Mouse (Mus musculus): ENCODE results near the gene Slco4c1. TPM values are rescaled to one million over a fixed set of nuclear protein-coding genes. Genes with fewer than 3 reads are reported as not detected.

The Slco4c1 gene
- polyA plus RNA-seq, 1 experiment from 2014 or later: not detected

DNA sequence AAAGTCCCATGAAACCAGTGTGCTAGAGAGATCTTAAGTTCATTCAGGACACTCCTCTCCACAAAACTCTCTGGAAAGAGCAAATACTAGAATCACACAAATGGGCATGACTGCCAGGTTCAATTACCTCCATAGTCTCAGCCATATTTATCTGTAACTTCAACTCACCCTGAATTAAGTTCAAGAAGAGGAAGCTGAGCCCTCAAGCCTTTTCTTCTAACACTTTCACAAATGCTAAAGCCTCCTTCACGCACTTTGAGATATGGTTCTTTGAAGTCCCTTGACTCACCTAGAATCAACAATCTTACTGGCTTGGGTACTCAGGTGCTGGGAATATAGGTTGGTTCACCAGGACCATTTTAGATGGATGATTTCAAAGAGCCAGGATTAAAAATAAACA, 3.2 kb downstream of the Slco4c1 start:
- H3K27ac ChIP-seq (replicated peaks; ENCODE audit: low read depth, low read length): no peak overlapping the region
- ATAC-seq (ENCODE audit: insufficient number of reproducible peaks, low FRiP score, low TSS enrichment, low read depth) (no peak), DNase-seq (ENCODE audit: low spot score) (no peak)
- no peak overlapping the region for H3K4me2 ChIP-seq (ENCODE audit: low read depth, severe bottlenecking)
- WGBS: 93% methylated on average over 1 of the region's 1 CpGs
- no peak overlapping the region for H3K4me3 ChIP-seq (ENCODE audit: low read depth, low read length)
- H3K27me3 ChIP-seq (ENCODE audit: control insufficient read depth, insufficient read depth, low read length): peaks cover 10% of the 10 kb centered on the region
- no peak overlapping the region for H3K9ac ChIP-seq (ENCODE audit: low read length)
- no peaks in the 10 kb centered on the region for H3K9me3 ChIP-seq (ENCODE audit: control insufficient read depth, low read length)
- H3K4me1 ChIP-seq (ENCODE audit: control insufficient read depth, insufficient read depth, low read length): 0 out of 2 replicates have a peak, but pooled peaks cover 2% of the 10 kb centered on the region
- no peaks in the 10 kb centered on the region for H3K36me3 ChIP-seq (ENCODE audit: control insufficient read depth, insufficient read depth, low read length)

DNA sequence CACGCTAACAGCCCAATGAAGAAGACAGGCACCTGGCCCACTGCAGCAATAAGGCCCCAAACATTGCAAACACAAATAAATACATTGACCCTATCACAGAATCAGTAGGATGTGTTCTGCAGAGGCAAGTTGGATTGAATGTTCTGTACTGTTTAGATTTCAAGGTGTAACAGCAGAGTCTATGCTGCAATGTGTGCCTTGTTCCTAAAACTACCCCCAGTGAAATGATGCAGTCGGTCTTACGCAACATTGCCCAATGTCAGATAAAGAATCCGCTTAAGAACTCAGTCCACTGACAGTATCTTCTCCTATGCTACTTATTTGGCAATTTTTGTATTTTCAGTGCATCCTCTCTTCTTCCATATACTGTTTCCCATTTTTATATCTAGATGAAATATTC, 6.0 kb downstream of the Slco4c1 start:
- H3K4me1 ChIP-seq (ENCODE audit: control insufficient read depth, insufficient read depth, low read length): no peaks in the 10 kb centered on the region
- ATAC-seq (ENCODE audit: insufficient number of reproducible peaks, low FRiP score, low TSS enrichment, low read depth): no peak

DNA sequence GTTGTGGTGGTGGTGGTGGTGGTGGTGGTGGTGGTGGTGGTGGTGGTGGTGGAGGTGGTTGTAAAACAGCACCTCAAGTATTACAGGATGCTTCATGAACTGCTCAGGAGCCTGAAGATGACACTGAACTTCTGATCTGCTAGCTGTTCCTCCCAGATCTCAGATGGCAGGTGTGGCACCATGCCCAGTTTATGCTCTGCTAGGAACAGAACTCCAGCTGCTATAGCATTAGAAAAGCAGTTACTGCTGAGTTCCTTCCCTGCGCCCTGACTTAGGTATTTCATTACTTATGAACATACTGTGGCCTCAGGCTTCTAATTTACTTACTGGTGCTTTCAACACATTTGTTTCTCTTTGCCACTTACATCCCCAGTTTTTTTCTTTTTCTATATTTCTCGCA, 7.9 kb downstream of the Slco4c1 start:
- ATAC-seq (ENCODE audit: insufficient number of reproducible peaks, low FRiP score, low TSS enrichment, low read depth): no peak
- no peak for DNase-seq (ENCODE audit: low spot score)
- Histone ChIP-seq H3K4me2 (ENCODE audit: low read depth, severe bottlenecking) (no peak overlapping the region), H3K36me3 (ENCODE audit: control insufficient read depth, insufficient read depth, low read length) (no peaks in the 10 kb centered on the region), H3K4me3 (ENCODE audit: low read depth, low read length) (no peak overlapping the region), H3K9ac (ENCODE audit: low read length) (no peak overlapping the region), H3K27me3 (ENCODE audit: control insufficient read depth, insufficient read depth, low read length) (no peaks in the 10 kb centered on the region), H3K27ac (replicated peaks; ENCODE audit: low read depth, low read length) (no peak overlapping the region), H3K4me1 (ENCODE audit: control insufficient read depth, insufficient read depth, low read length) (no peaks in the 10 kb centered on the region), H3K9me3 (ENCODE audit: control insufficient read depth, low read length) (no peaks in the 10 kb centered on the region)
- 93% methylated on average over 2 of the region's 2 CpGs for WGBS

More for the DNA sequence above, 6.0 kb downstream of the Slco4c1 start:
- Histone ChIP-seq H3K9me3 (ENCODE audit: control insufficient read depth, low read length) (no peaks in the 10 kb centered on the region), H3K36me3 (ENCODE audit: control insufficient read depth, insufficient read depth, low read length) (no peaks in the 10 kb centered on the region), H3K4me2 (ENCODE audit: low read depth, severe bottlenecking) (no peak overlapping the region), H3K9ac (ENCODE audit: low read length) (no peak overlapping the region), H3K4me3 (ENCODE audit: low read depth, low read length) (no peak overlapping the region), H3K27me3 (ENCODE audit: control insufficient read depth, insufficient read depth, low read length) (no peaks in the 10 kb centered on the region), H3K27ac (replicated peaks; ENCODE audit: low read depth, low read length) (no peak overlapping the region)
- 93% methylated on average over 4 of the region's 4 CpGs for WGBS
- no peak for DNase-seq (ENCODE audit: low spot score)

DNA sequence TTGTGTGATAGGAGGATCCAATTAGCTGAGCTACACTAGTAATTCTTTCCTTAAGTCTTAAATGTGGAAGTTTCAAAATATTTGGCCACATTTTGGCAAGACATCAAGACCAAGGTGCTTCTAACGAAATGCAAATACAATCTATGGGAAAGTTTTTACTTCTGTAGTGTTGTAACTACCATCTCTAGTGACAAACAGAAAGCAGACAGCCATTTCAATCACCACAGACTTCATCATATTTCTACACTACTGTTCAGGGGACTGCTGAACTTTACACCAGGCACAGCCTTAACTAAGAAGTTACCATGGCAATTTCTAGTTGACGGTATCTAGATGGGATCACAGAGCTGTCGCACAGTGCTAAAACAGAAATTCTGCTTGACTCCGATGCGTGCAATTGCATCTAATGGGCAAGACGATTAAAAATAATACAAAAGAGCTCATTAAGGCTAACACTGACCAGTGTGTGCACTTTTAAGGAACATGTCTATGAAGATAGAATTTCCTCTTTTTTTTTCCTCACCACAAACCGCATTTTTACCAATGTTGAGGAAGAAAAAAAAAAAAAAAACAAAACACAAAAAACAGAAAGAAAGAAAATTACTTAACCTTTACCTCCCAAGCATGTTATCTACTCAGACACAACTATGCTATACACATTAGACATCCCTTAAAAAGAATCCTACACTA, 11.8 kb downstream of the Slco4c1 start:
- no peak overlapping the region for H3K4me3 ChIP-seq (ENCODE audit: low read depth, low read length)
- no peak overlapping the region for H3K4me2 ChIP-seq (ENCODE audit: low read depth, severe bottlenecking)
- ATAC-seq (ENCODE audit: insufficient number of reproducible peaks, low FRiP score, low TSS enrichment, low read depth) (no peak), DNase-seq (ENCODE audit: low spot score) (no peak)
- no peaks in the 10 kb centered on the region for H3K9me3 ChIP-seq (ENCODE audit: control insufficient read depth, low read length)
- H3K27me3 ChIP-seq (ENCODE audit: control insufficient read depth, insufficient read depth, low read length): no peaks in the 10 kb centered on the region
- H3K36me3 ChIP-seq (ENCODE audit: control insufficient read depth, insufficient read depth, low read length): no peaks in the 10 kb centered on the region
- H3K27ac ChIP-seq (replicated peaks; ENCODE audit: low read depth, low read length): no peak overlapping the region
- H3K4me1 ChIP-seq (ENCODE audit: control insufficient read depth, insufficient read depth, low read length): no peaks in the 10 kb centered on the region
- H3K9ac ChIP-seq (ENCODE audit: low read length): no peak overlapping the region
- WGBS: 92% methylated on average over 7 of the region's 7 CpGs

DNA sequence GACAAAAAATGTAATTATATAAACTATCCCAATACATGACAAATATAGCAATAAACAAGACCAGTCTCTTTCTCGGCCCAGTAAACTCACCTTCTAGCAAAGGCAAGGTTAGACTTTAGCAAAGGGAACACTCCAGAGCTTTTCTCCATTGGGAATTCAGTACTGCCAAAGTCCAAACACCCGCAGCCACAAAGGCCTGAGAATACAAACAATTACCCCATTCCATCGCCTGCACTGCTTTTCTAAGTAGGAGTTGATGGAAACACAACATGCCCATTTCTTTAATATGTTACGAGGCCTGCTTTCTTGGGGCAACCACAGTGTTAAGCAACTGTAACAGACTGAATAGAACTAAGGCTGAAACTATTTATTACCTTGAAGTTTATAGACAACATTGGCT, 18.4 kb downstream of the Slco4c1 start:
- ATAC-seq (ENCODE audit: insufficient number of reproducible peaks, low FRiP score, low TSS enrichment, low read depth): no peak
- Histone ChIP-seq H3K4me3 (ENCODE audit: low read depth, low read length) (no peak overlapping the region), H3K4me1 (ENCODE audit: control insufficient read depth, insufficient read depth, low read length) (no peaks in the 10 kb centered on the region), H3K27ac (replicated peaks; ENCODE audit: low read depth, low read length) (no peak overlapping the region), H3K9ac (ENCODE audit: low read length) (no peak overlapping the region), H3K9me3 (ENCODE audit: control insufficient read depth, low read length) (no peaks in the 10 kb centered on the region), H3K4me2 (ENCODE audit: low read depth, severe bottlenecking) (no peak overlapping the region), H3K36me3 (ENCODE audit: control insufficient read depth, insufficient read depth, low read length) (no peaks in the 10 kb centered on the region), H3K27me3 (ENCODE audit: control insufficient read depth, insufficient read depth, low read length) (no peaks in the 10 kb centered on the region)
- WGBS: 75% methylated on average over 4 of the region's 4 CpGs
- DNase-seq (ENCODE audit: low spot score): no peak

DNA sequence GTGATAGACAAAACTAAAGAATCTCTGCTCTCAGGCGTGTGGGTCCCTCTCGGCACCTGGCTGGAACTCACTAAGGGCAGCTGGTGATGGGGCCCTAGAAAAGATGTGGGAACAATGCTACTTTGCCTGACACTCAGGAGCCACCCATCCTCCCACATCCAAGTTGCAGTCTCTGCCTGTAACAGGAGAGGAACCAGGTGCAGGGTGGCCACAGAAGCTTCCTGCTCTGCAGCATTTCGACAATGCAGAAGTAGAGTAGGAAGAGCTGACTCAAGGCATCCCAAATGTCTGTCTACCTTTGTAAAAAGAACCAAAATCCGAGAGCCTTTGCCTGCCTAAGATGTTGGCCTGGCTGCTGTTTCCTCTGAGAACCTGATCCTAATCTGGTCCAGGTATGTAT, 22.9 kb downstream of the Slco4c1 start:
- H3K9ac ChIP-seq (ENCODE audit: low read length): no peak overlapping the region
- ATAC-seq (ENCODE audit: insufficient number of reproducible peaks, low FRiP score, low TSS enrichment, low read depth) (no peak), DNase-seq (ENCODE audit: low spot score) (no peak)
- no peaks in the 10 kb centered on the region for H3K27me3 ChIP-seq (ENCODE audit: control insufficient read depth, insufficient read depth, low read length)
- no peaks in the 10 kb centered on the region for H3K9me3 ChIP-seq (ENCODE audit: control insufficient read depth, low read length)
- H3K4me2 ChIP-seq (ENCODE audit: low read depth, severe bottlenecking): no peak overlapping the region
- no peaks in the 10 kb centered on the region for H3K36me3 ChIP-seq (ENCODE audit: control insufficient read depth, insufficient read depth, low read length)
- no peak overlapping the region for H3K27ac ChIP-seq (replicated peaks; ENCODE audit: low read depth, low read length)
- no peaks in the 10 kb centered on the region for H3K4me1 ChIP-seq (ENCODE audit: control insufficient read depth, insufficient read depth, low read length)
- 70% methylated on average over 4 of the region's 4 CpGs for WGBS
- no peak overlapping the region for H3K4me3 ChIP-seq (ENCODE audit: low read depth, low read length)

DNA sequence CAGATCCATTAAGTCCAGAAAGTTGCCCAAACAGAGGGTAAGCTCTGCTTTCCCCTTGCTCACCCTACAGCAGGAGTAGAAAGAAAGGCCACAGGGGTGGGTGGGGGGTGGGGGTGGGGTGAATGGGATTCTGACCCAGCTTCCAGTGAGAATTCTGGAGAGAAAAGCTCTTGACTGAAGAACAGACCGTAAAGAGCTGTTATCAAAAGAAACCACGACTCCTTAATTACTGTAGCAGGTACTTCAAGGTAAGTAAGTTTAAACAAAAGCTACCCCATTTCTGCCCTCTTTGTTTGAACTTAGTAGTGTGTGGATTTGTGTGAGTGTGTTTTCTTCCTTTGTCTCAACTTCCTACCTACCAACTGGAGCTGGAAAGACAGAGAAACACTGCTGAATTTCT, 23.4 kb downstream of the Slco4c1 start:
- no peak for DNase-seq (ENCODE audit: low spot score)

DNA sequence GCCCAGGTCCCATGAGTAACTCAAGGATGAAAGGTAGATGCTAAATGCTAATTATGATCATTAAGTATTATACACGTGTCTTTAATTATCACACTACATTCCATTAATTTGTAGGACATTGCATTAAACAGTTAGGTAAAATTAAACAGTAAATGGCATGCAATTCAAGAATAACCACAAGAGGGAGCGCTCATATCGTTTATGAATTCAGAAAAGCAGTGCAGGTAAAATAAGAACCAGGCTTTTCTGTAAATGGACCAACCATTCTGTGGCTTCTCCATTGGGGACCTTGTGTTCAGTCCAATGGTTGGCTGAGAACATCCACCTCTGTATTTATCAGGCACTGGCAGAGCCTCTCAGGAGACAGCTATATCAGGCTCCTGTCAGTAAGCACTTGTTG, 25.2 kb downstream of the Slco4c1 start:
- peak; percentile 22 for DNase-seq (ENCODE audit: low spot score)
- WGBS: 3% methylated on average over 3 of the region's 3 CpGs

More for the DNA sequence above, 23.4 kb downstream of the Slco4c1 start:
- Histone ChIP-seq H3K27ac (replicated peaks; ENCODE audit: low read depth, low read length) (no peak overlapping the region), H3K4me3 (ENCODE audit: low read depth, low read length) (no peak overlapping the region), H3K4me1 (ENCODE audit: control insufficient read depth, insufficient read depth, low read length) (no peaks in the 10 kb centered on the region), H3K4me2 (ENCODE audit: low read depth, severe bottlenecking) (no peak overlapping the region), H3K36me3 (ENCODE audit: control insufficient read depth, insufficient read depth, low read length) (no peaks in the 10 kb centered on the region), H3K9ac (ENCODE audit: low read length) (no peak overlapping the region), H3K9me3 (ENCODE audit: control insufficient read depth, low read length) (no peaks in the 10 kb centered on the region), H3K27me3 (ENCODE audit: control insufficient read depth, insufficient read depth, low read length) (no peaks in the 10 kb centered on the region)
- 46% methylated on average over 2 of the region's 2 CpGs for WGBS
- no peak for ATAC-seq (ENCODE audit: insufficient number of reproducible peaks, low FRiP score, low TSS enrichment, low read depth)

DNA sequence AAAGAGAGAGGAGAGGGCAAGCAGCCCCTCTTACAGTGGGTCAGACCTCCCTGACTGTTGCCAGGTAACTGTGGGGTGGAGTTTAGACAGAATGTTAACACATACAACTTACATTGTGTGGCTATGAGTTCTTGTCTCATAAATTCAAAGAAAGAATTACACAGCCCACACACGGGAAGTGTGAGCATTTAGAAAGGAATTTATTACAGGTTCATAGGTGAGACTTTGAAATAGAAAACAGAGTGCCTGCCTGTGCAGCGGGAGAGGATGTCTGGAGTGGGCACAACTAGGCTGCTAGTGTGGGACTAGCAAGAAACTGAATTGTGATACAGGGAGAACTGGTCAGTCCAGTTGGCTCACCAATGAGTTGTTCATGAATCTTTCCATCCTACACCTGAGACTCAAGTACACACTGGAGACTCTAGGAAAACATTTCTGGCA, 66.7 kb downstream of the Slco4c1 start:
- H3K4me2 ChIP-seq (ENCODE audit: low read depth, severe bottlenecking): no peak overlapping the region
- 42% methylated on average over 2 of the region's 2 CpGs for WGBS
- no peak overlapping the region for H3K9ac ChIP-seq (ENCODE audit: low read length)
- H3K4me3 ChIP-seq (ENCODE audit: low read depth, low read length): no peak overlapping the region
- no peaks in the 10 kb centered on the region for H3K27me3 ChIP-seq (ENCODE audit: control insufficient read depth, insufficient read depth, low read length)
- DNase-seq (ENCODE audit: low spot score) (no peak), ATAC-seq (ENCODE audit: insufficient number of reproducible peaks, low FRiP score, low TSS enrichment, low read depth) (0 out of 2 replicates have a peak, but pooled peaks have one; percentile 47)
- H3K27ac ChIP-seq (replicated peaks; ENCODE audit: low read depth, low read length): no peak overlapping the region
- no peaks in the 10 kb centered on the region for H3K4me1 ChIP-seq (ENCODE audit: control insufficient read depth, insufficient read depth, low read length)
- no peaks in the 10 kb centered on the region for H3K36me3 ChIP-seq (ENCODE audit: control insufficient read depth, insufficient read depth, low read length)
- H3K9me3 ChIP-seq (ENCODE audit: control insufficient read depth, low read length): no peaks in the 10 kb centered on the region

More for the DNA sequence above, 25.2 kb downstream of the Slco4c1 start:
- Histone ChIP-seq H3K36me3 (ENCODE audit: control insufficient read depth, insufficient read depth, low read length) (no peaks in the 10 kb centered on the region), H3K4me2 (ENCODE audit: low read depth, severe bottlenecking) (no peak overlapping the region), H3K4me1 (ENCODE audit: control insufficient read depth, insufficient read depth, low read length) (no peaks in the 10 kb centered on the region), H3K9ac (ENCODE audit: low read length) (no peak overlapping the region), H3K27ac (replicated peaks; ENCODE audit: low read depth, low read length) (no peak overlapping the region), H3K4me3 (ENCODE audit: low read depth, low read length) (no peak overlapping the region), H3K27me3 (ENCODE audit: control insufficient read depth, insufficient read depth, low read length) (no peaks in the 10 kb centered on the region), H3K9me3 (ENCODE audit: control insufficient read depth, low read length) (no peaks in the 10 kb centered on the region)
- ATAC-seq (ENCODE audit: insufficient number of reproducible peaks, low FRiP score, low TSS enrichment, low read depth): no peak

All from limb, embryonic 11.5 days (tissue).